Mouse (Mus musculus): ENCODE measurements around the gene Mark2.

Mark2 gene

DNA sequence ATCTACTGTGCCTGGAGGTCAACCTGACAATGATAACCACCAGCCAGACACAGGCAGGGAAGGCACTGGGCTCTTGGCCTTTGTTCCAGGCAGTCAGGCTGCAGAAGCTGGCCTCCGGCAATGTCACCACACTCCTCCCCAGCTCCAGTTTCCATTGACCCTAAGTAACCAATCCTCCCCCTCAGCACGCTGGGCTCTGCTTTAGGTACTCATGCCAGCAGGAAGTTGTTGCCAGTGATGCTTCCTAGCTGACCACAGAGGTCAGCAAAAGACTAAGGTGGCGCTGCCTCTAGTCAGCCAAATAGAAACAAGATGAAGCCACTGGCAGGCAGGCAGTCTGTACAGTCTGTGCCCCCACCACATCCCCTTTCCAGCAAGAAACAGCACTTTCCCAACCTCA is 34.7 kb downstream of the Mark2 start:
- peaks cover 54% of the 10 kb centered on the region for H3K36me3 ChIP-seq (ENCODE audit: insufficient read depth, low read length)
- peaks cover 94% of the 10 kb centered on the region for H3K4me1 ChIP-seq (replicated peaks; ENCODE audit: low read depth, low read length)
- no peak overlapping the region for H3K4me3 ChIP-seq (replicated peaks; ENCODE audit: low read length)
- TF ChIP-seq CTCF (conservative IDR thresholded peaks at IDR 0.05; ENCODE audit: low read length) (no peak), POU5F1 (IDR thresholded peaks at IDR 0.05; ENCODE audit: borderline replicate concordance, low read length) (no peak), NANOG (IDR thresholded peaks at IDR 0.05; ENCODE audit: borderline replicate concordance, low read length) (no peak)
- no peaks in the 10 kb centered on the region for H3K27me3 ChIP-seq (ENCODE audit: insufficient read depth, low read length)
- H3K9me3 ChIP-seq (ENCODE audit: low read length), result no peaks in the 10 kb centered on the region

- Histone ChIP-seq H3K36me3 (ENCODE audit: insufficient read depth, low read length) (peaks cover 67% of the 10 kb centered on the region), H3K27me3 (ENCODE audit: insufficient read depth, low read length) (no peaks in the 10 kb centered on the region), H3K4me1 (replicated peaks; ENCODE audit: low read depth, low read length) (peaks cover 87% of the 10 kb centered on the region), H3K9me3 (ENCODE audit: low read length) (no peaks in the 10 kb centered on the region), H3K4me3 (replicated peaks; ENCODE audit: low read length) (no peak overlapping the region)
- TF ChIP-seq NANOG (IDR thresholded peaks at IDR 0.05; ENCODE audit: borderline replicate concordance, low read length) (no peak), CTCF (conservative IDR thresholded peaks at IDR 0.05; ENCODE audit: low read length) (no peak), POU5F1 (IDR thresholded peaks at IDR 0.05; ENCODE audit: borderline replicate concordance, low read length) (no peak)
Observed at GRCm38 (mm10) chr19:7305380-7306310, 36.0 kb downstream of the Mark2 start.

DNA sequence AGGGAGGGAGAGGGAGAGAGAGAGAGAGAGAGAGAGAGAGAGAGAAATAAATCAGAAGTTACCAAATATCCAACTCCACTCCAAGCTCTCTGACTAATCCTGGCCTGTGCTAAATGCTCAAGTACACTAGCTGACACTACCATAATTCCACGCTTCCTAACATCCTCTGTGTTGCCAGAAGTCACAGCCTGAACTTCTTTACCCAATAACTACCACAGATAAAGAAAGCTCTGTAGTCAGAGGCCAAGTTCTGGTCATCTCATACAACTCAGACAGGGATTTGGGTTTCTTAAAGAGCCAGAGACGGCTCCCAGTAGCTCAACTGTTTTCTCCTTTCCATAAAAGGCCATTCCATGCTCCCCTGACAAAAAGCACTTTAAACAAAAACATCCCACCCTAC is 36.9 kb downstream of the Mark2 start:
- Histone ChIP-seq H3K27me3 (ENCODE audit: insufficient read depth, low read length) (no peaks in the 10 kb centered on the region), H3K9me3 (ENCODE audit: low read length) (no peaks in the 10 kb centered on the region), H3K36me3 (ENCODE audit: insufficient read depth, low read length) (peaks cover 74% of the 10 kb centered on the region), H3K4me3 (replicated peaks; ENCODE audit: low read length) (no peak overlapping the region), H3K4me1 (replicated peaks; ENCODE audit: low read depth, low read length) (peaks cover 78% of the 10 kb centered on the region)
- no peak for TF ChIP-seq POU5F1 (IDR thresholded peaks at IDR 0.05; ENCODE audit: borderline replicate concordance, low read length)
- TF ChIP-seq NANOG (IDR thresholded peaks at IDR 0.05; ENCODE audit: borderline replicate concordance, low read length), result no peak
- TF ChIP-seq CTCF (conservative IDR thresholded peaks at IDR 0.05; ENCODE audit: low read length), result no peak

- Histone ChIP-seq H3K27me3 (ENCODE audit: insufficient read depth, low read length) (no peaks in the 10 kb centered on the region), H3K36me3 (ENCODE audit: insufficient read depth, low read length) (peaks cover 82% of the 10 kb centered on the region), H3K9me3 (ENCODE audit: low read length) (no peaks in the 10 kb centered on the region), H3K4me3 (replicated peaks; ENCODE audit: low read length) (no peak overlapping the region), H3K4me1 (replicated peaks; ENCODE audit: low read depth, low read length) (peaks cover 68% of the 10 kb centered on the region)
- TF ChIP-seq NANOG (IDR thresholded peaks at IDR 0.05; ENCODE audit: borderline replicate concordance, low read length), result no peak
- TF ChIP-seq CTCF (conservative IDR thresholded peaks at IDR 0.05; ENCODE audit: low read length), result no peak
- TF ChIP-seq POU5F1 (IDR thresholded peaks at IDR 0.05; ENCODE audit: borderline replicate concordance, low read length), result no peak
Observed at GRCm38 (mm10) chr19:7303796-7304195, 37.9 kb downstream of the Mark2 start.

DNA sequence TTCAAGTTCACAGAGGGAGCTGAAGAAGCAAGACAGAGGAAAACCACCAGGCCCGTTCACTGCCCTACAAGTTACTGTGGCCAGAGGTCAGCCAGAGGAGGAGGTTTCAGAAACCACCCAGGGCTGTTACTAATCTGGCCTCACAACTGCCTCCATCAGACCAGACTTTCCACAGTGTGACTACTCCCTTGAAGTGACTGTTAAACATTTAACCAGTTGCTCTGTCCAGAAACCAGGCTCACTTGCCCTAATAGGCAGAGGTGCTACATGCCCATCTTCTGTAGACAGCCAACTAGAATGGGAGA is 39.2 kb downstream of the Mark2 start:
- TF ChIP-seq NANOG (IDR thresholded peaks at IDR 0.05; ENCODE audit: borderline replicate concordance, low read length) (no peak), CTCF (conservative IDR thresholded peaks at IDR 0.05; ENCODE audit: low read length) (no peak), POU5F1 (IDR thresholded peaks at IDR 0.05; ENCODE audit: borderline replicate concordance, low read length) (no peak)
- Histone ChIP-seq H3K4me1 (replicated peaks; ENCODE audit: low read depth, low read length) (peaks cover 61% of the 10 kb centered on the region), H3K4me3 (replicated peaks; ENCODE audit: low read length) (no peak overlapping the region), H3K27me3 (ENCODE audit: insufficient read depth, low read length) (no peaks in the 10 kb centered on the region), H3K36me3 (ENCODE audit: insufficient read depth, low read length) (peaks cover 81% of the 10 kb centered on the region), H3K9me3 (ENCODE audit: low read length) (no peaks in the 10 kb centered on the region)

GRCm38 (mm10) chr19:7301647-7302492 is 39.8 kb downstream of the Mark2 start:
- no peak for TF ChIP-seq CTCF (conservative IDR thresholded peaks at IDR 0.05; ENCODE audit: low read length)
- no peak for TF ChIP-seq POU5F1 (IDR thresholded peaks at IDR 0.05; ENCODE audit: borderline replicate concordance, low read length)
- TF ChIP-seq NANOG (IDR thresholded peaks at IDR 0.05; ENCODE audit: borderline replicate concordance, low read length), result no peak
- Histone ChIP-seq H3K36me3 (ENCODE audit: insufficient read depth, low read length) (peaks cover 85% of the 10 kb centered on the region), H3K27me3 (ENCODE audit: insufficient read depth, low read length) (no peaks in the 10 kb centered on the region), H3K4me1 (replicated peaks; ENCODE audit: low read depth, low read length) (peaks cover 61% of the 10 kb centered on the region), H3K9me3 (ENCODE audit: low read length) (no peaks in the 10 kb centered on the region), H3K4me3 (replicated peaks; ENCODE audit: low read length) (no peak overlapping the region)

DNA sequence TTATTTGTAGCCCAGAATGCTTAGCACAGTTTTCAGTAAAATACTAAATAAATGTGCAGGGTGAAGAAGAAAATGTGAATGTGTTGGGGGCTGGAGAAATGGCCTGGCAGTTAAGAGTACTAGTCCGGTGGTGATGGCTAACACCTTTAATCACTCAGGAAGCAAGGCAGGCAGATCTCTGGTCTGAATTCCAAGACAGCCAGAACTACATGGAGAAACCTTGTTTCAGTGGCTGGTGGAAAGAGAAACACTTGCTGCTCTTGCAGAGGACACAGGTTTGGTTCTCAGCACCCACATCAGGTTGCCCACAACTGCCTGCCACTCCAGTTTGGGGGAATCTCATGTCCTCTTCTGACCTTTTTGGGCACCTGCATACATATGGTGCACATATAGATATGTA is 41.6 kb downstream of the Mark2 start:
- Histone ChIP-seq H3K36me3 (ENCODE audit: insufficient read depth, low read length) (peaks cover 80% of the 10 kb centered on the region), H3K9me3 (ENCODE audit: low read length) (no peaks in the 10 kb centered on the region), H3K4me3 (replicated peaks; ENCODE audit: low read length) (no peak overlapping the region), H3K27me3 (ENCODE audit: insufficient read depth, low read length) (no peaks in the 10 kb centered on the region), H3K4me1 (replicated peaks; ENCODE audit: low read depth, low read length) (peaks cover 60% of the 10 kb centered on the region)
- TF ChIP-seq CTCF (conservative IDR thresholded peaks at IDR 0.05; ENCODE audit: low read length), result no peak
- no peak for TF ChIP-seq NANOG (IDR thresholded peaks at IDR 0.05; ENCODE audit: borderline replicate concordance, low read length)
- TF ChIP-seq POU5F1 (IDR thresholded peaks at IDR 0.05; ENCODE audit: borderline replicate concordance, low read length), result no peak

GRCm38 (mm10) chr19:7299052-7299451 is 42.6 kb downstream of the Mark2 start:
- Histone ChIP-seq H3K27me3 (ENCODE audit: insufficient read depth, low read length) (no peaks in the 10 kb centered on the region), H3K4me1 (replicated peaks; ENCODE audit: low read depth, low read length) (peaks cover 65% of the 10 kb centered on the region), H3K36me3 (ENCODE audit: insufficient read depth, low read length) (peaks cover 89% of the 10 kb centered on the region), H3K9me3 (ENCODE audit: low read length) (no peaks in the 10 kb centered on the region), H3K4me3 (replicated peaks; ENCODE audit: low read length) (no peak overlapping the region)
- TF ChIP-seq POU5F1 (IDR thresholded peaks at IDR 0.05; ENCODE audit: borderline replicate concordance, low read length) (no peak), CTCF (conservative IDR thresholded peaks at IDR 0.05; ENCODE audit: low read length) (no peak), NANOG (IDR thresholded peaks at IDR 0.05; ENCODE audit: borderline replicate concordance, low read length) (no peak)

Data from E14TG2a.4 (cell line).